ENCODE assay signal across 15 mouse cellular contexts in genomic region chr7:132478295-132478809, GRCm38 (mm10).
A peak's percentile ranks its signal among the peaks of the same experiment; 100 is the strongest.
DNase-seq lines count a peak whose midpoint lies in the region; ATAC-seq lines count a peak whose summit lies in the region.
"Had no signal": no experiment of that assay in that cellular context is flagged by ENCODE, and none has a peak within 500 bp of the region (broad histone marks: within the 10 kb centered on the region; RNA-seq: fewer than 3 reads in every experiment).

No protein-coding gene starts in this region.

- no peak overlapping the region for H3K4me2 ChIP-seq in hindbrain, embryonic 12.5 days (replicated peaks)
- no peak overlapping the region for H3K4me2 ChIP-seq in midbrain, embryonic 15.5 days
- H3K4me2 ChIP-seq: heart, embryonic 15.5 days; intestine, embryonic 15.5 days had no signal

- H3K9ac ChIP-seq in hindbrain, embryonic 12.5 days, result no peak overlapping the region
- no peak overlapping the region for H3K9ac ChIP-seq in midbrain, embryonic 15.5 days
- H3K9ac ChIP-seq: heart, embryonic 15.5 days; intestine, embryonic 15.5 days; liver, embryonic 14.5 days had no signal

- H3K9me3 ChIP-seq in hindbrain, embryonic 12.5 days (replicated peaks), result no peaks in the 10 kb centered on the region
- H3K9me3 ChIP-seq in midbrain, embryonic 15.5 days, result no peaks in the 10 kb centered on the region
- H3K9me3 ChIP-seq: heart, embryonic 15.5 days; intestine, embryonic 15.5 days had no signal

- H3K27me3 ChIP-seq in hindbrain, embryonic 12.5 days, result no peaks in the 10 kb centered on the region
- no peaks in the 10 kb centered on the region for H3K27me3 ChIP-seq in midbrain, embryonic 15.5 days (replicated peaks)
- H3K27me3 ChIP-seq: intestine, embryonic 15.5 days had no signal

- peak overlapping the region; percentile 70 for H3K27ac ChIP-seq in hindbrain, embryonic 12.5 days
- peak overlapping the region; percentile 53 for H3K27ac ChIP-seq in midbrain, embryonic 15.5 days
- H3K27ac ChIP-seq: heart, embryonic 15.5 days; intestine, embryonic 15.5 days; liver, embryonic 14.5 days had no signal

- 73% methylated on average over 9 of the region's 9 CpGs for WGBS in hindbrain, embryonic 12.5 days
- 35% methylated on average over 9 of the region's 9 CpGs for WGBS in midbrain, embryonic 15.5 days

- no peak for ATAC-seq in hindbrain, embryonic 12.5 days (ENCODE audit: low FRiP score)
- peak; percentile 65; the same call in 1 of the 2 replicates for ATAC-seq in midbrain, embryonic 15.5 days (replicated peaks)
- ATAC-seq: intestine, embryonic 15.5 days had no signal

- H3K4me1 ChIP-seq in hindbrain, embryonic 12.5 days, result peaks cover 22% of the 10 kb centered on the region
- peaks cover 12% of the 10 kb centered on the region for H3K4me1 ChIP-seq in midbrain, embryonic 15.5 days
- H3K4me1 ChIP-seq: heart, embryonic 15.5 days; intestine, embryonic 15.5 days had no signal

- no peaks in the 10 kb centered on the region for H3K36me3 ChIP-seq in hindbrain, embryonic 12.5 days
- no peaks in the 10 kb centered on the region for H3K36me3 ChIP-seq in midbrain, embryonic 15.5 days (replicated peaks)
- H3K36me3 ChIP-seq: heart, embryonic 15.5 days; intestine, embryonic 15.5 days had no signal

- no peak overlapping the region for H3K4me3 ChIP-seq in hindbrain, embryonic 12.5 days
- H3K4me3 ChIP-seq in midbrain, embryonic 15.5 days, result no peak overlapping the region
- H3K4me3 ChIP-seq: heart, embryonic 15.5 days; intestine, embryonic 15.5 days; myocyte had no signal

- peak; percentile 10 to 22 for DNase-seq in layer of hippocampus, adult 18-20 months (ENCODE audit: low spot score in 2 of 2)
- no peak for DNase-seq in layer of hippocampus, adult 9-10 months (ENCODE audit: low spot score)
- DNase-seq in ZHBTc4 (ENCODE audit: low read depth, low spot score), result peak; percentile 16
- no peak for DNase-seq in adrenal gland, postnatal 10 days
- DNase-seq in cerebellum, adult 11-12 months, result no peak
- DNase-seq in urinary bladder, postnatal 10 days (ENCODE audit: low spot score), result no peak
- DNase-seq: gastrocnemius, postnatal 25 days; kidney, postnatal 25 days; lung, postnatal 14 days had no signal

Comparison
In these comparisons a context has a peak if more than half of its experiments do, and no peak if none do; other contexts are left out.
1. DNase-seq: peak in layer of hippocampus, adult 18-20 months (2 of 2) and ZHBTc4 (single experiment); none in layer of hippocampus, adult 9-10 months (single experiment), adrenal gland, postnatal 10 days (single experiment), cerebellum, adult 11-12 months (single experiment) and urinary bladder, postnatal 10 days (single experiment).